Mouse (Mus musculus) cerebellum, adult 2 months (tissue): Measurements from ENCODE around the gene Nudt3. TPM values are rescaled to one million over a fixed set of nuclear protein-coding genes. Genes with fewer than 3 reads are reported as not detected.

Experiments used
- DNase-seq, 2 experiments: peaks; one replicate each; pipeline ENCODE4 v3.0.0; 2021
- H3K27ac ChIP-seq: fragments of 200-500 bp; 2 replicates; pipeline ENCODE4 v1.5.1; 2012; ENCODE audit warnings: low read length, control low read depth, inconsistent platforms; ENCODE audit not compliant: insufficient read depth
- H3K27me3 ChIP-seq: fragments of 200-500 bp; 2 replicates; pipeline ENCODE4 v1.6.1; 2012; ENCODE audit warnings: inconsistent platforms, mild to moderate bottlenecking, low read length, moderate library complexity; ENCODE audit not compliant: control insufficient read depth, insufficient read depth
- H3K4me1 ChIP-seq: fragments of 200-500 bp; 2 replicates; pipeline ENCODE4 v1.6.1; 2011; ENCODE audit warnings: low read length; ENCODE audit not compliant: control insufficient read depth, insufficient read depth
- H3K4me3 ChIP-seq: fragments of 200-500 bp; replicated peaks from 2 replicates; pipeline ENCODE3; 2011; ENCODE audit warnings: mild to moderate bottlenecking, low read depth, low read length, control low read depth; ENCODE audit not compliant: insufficient read depth
- CTCF ChIP-seq: fragments of 200-500 bp; IDR thresholded peaks from 2 replicates; pipeline ENCODE4 v1.5.1; 2011; ENCODE audit warnings: low read depth, mild to moderate bottlenecking, control low read depth, low read length, moderate library complexity, borderline replicate concordance; ENCODE audit not compliant: insufficient read depth
- POLR2A ChIP-seq: fragments of 200-500 bp; IDR thresholded peaks from 2 replicates; pipeline ENCODE4 v1.6.1; 2011; ENCODE audit warnings: low read length, control low read depth, borderline replicate concordance; ENCODE audit not compliant: insufficient read depth
- WGBS: fragments of 180-500 bp; shearing (Covaris S2); methylation state at CpG from one replicate; pipeline ENCODE4 v1.1.7; 2018; 5-methylcytosine and 5-hydroxymethylcytosine counted together
- polyA plus RNA-seq: library from polyadenylated mRNA; depleted of rRNA; stranded (reverse); fragments of >200 nt; gene quantifications from 2 replicates; pipeline ENCODE4 v1.2.3, GENCODE M21; 2012

Gene Nudt3
- polyA plus RNA-seq, 1 experiment = 366 TPM

- peak; percentile 38 to 54 for DNase-seq
- WGBS = 1% methylated on average over 23 of the region's 23 CpGs
- Histone ChIP-seq H3K4me1 (peaks cover 18% of the 10 kb centered on the region), H3K27ac (peak overlapping the region; percentile 60; the same call in 1 of the 2 replicates), H3K27me3 (no peaks in the 10 kb centered on the region), H3K4me3 (peak overlapping the region; percentile 79)
- no peak for TF ChIP-seq CTCF
These were observed 1.4 kb downstream of the Nudt3 start for GRCm38 (mm10) chr17:27621705-27622531.

GRCm38 (mm10) chr17:27621161-27621560 is 2.1 kb downstream of the Nudt3 start:
- 6% methylated on average over 8 of the region's 8 CpGs for WGBS
- TF ChIP-seq POLR2A = no peak
- no peak for TF ChIP-seq CTCF
- H3K27me3 ChIP-seq = no peaks in the 10 kb centered on the region
- peak overlapping the region; percentile 79 for H3K4me3 ChIP-seq
- peak overlapping the region; percentile 58; the same call in 1 of the 2 replicates for H3K27ac ChIP-seq
- peak in 1 of 2 experiments; percentile 29 for DNase-seq
- peaks cover 18% of the 10 kb centered on the region for H3K4me1 ChIP-seq

GRCm38 (mm10) chr17:27615388-27615787 is 7.9 kb downstream of the Nudt3 start:
- WGBS = 24% methylated on average over 7 of the region's 7 CpGs
- no peaks in the 10 kb centered on the region for H3K27me3 ChIP-seq
- H3K27ac ChIP-seq = no peak overlapping the region
- DNase-seq = no peak
- peaks cover 56% of the 10 kb centered on the region for H3K4me1 ChIP-seq
- TF ChIP-seq CTCF = no peak
- TF ChIP-seq POLR2A = no peak
- H3K4me3 ChIP-seq = no peak overlapping the region

GRCm38 (mm10) chr17:27613016-27613415 is 10.3 kb downstream of the Nudt3 start:
- Histone ChIP-seq H3K27ac (peak overlapping the region; percentile 62), H3K4me1 (peaks cover 61% of the 10 kb centered on the region), H3K27me3 (no peaks in the 10 kb centered on the region), H3K4me3 (no peak overlapping the region)
- 7% methylated on average over 4 of the region's 4 CpGs for WGBS
- peak in 1 of 2 experiments; percentile 58 for DNase-seq
- TF ChIP-seq CTCF (no peak), POLR2A (no peak)

- Histone ChIP-seq H3K4me3 (no peak overlapping the region), H3K27ac (peak overlapping the region; percentile 47), H3K4me1 (peaks cover 60% of the 10 kb centered on the region), H3K27me3 (no peaks in the 10 kb centered on the region)
- no peak for TF ChIP-seq CTCF
- TF ChIP-seq POLR2A = no peak
- WGBS = 59% methylated on average over 5 of the region's 5 CpGs
- DNase-seq = no peak
These were observed 11.3 kb downstream of the Nudt3 start for GRCm38 (mm10) chr17:27611994-27612393.

- Histone ChIP-seq H3K4me1 (peaks cover 60% of the 10 kb centered on the region), H3K27ac (peak overlapping the region; percentile 47), H3K4me3 (no peak overlapping the region), H3K27me3 (no peaks in the 10 kb centered on the region)
- 47% methylated on average over 3 of the region's 3 CpGs for WGBS
- no peak for TF ChIP-seq CTCF
- TF ChIP-seq POLR2A = no peak
- DNase-seq = no peak
These were observed 11.8 kb downstream of the Nudt3 start for GRCm38 (mm10) chr17:27611519-27611884.

- DNase-seq = peak in 1 of 2 experiments; percentile 47
- Histone ChIP-seq H3K27ac (peak overlapping the region; percentile 63), H3K27me3 (no peaks in the 10 kb centered on the region), H3K4me3 (no peak overlapping the region), H3K4me1 (peaks cover 64% of the 10 kb centered on the region)
- no peak for TF ChIP-seq POLR2A
- TF ChIP-seq CTCF = no peak
- 44% methylated on average over 10 of the region's 10 CpGs for WGBS
These were observed 12.4 kb downstream of the Nudt3 start for GRCm38 (mm10) chr17:27610679-27611518.
